24 mouse cellular contexts compared by ENCODE assay signal in the genomic region with DNA sequence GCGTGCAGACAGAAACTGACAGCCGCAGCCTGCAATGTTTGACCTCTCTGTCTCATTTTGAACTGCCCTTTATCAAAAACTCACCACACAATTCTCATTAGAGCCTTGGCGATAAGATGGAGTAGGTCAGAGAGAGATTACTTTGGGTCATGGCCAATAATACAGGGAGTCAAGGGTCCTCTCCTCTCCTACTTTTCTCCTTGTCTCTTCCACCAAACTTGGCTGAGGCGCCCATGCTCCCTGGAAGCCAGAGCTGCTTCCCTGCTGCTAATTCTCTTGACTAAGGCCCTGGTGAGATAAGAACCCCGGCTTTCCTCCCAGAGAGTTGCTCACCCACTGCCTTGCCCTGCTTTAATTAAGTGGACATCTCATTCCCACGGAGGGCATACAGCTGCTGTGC.
DNase-seq lines count a peak whose midpoint lies in the region; ATAC-seq and TF ChIP-seq lines count a peak whose summit lies in the region.
"Had no signal": no experiment of that assay in that cellular context is flagged by ENCODE, and none has a peak within 500 bp of the region (broad histone marks: within the 10 kb centered on the region; RNA-seq: fewer than 3 reads in every experiment).

No protein-coding gene starts in this region.

- no peak overlapping the region; the same call in 1 of the 2 replicates for H3K27ac ChIP-seq in liver, adult 2 months (replicated peaks; ENCODE audit: insufficient read depth, low read depth, low read length)
- H3K27ac ChIP-seq in liver, postnatal 0 days (ENCODE audit: low read depth), result no peak overlapping the region
- H3K27ac ChIP-seq in lung, embryonic 14.5 days (ENCODE audit: low read depth), result no peak overlapping the region
- H3K27ac ChIP-seq in forebrain, postnatal 0 days (ENCODE audit: low read depth, low read length), result no peak overlapping the region
- H3K27ac ChIP-seq: embryonic facial prominence, embryonic 12.5 days; forebrain, embryonic 12.5 days; hindbrain, embryonic 10.5 days; intestine, embryonic 15.5 days; left cerebral cortex, adult 2 months; liver, embryonic 14.5 days; midbrain, embryonic 13.5 days had no signal

- no peak overlapping the region for H3K4me2 ChIP-seq in liver, postnatal 0 days (ENCODE audit: low read depth, low read length)
- H3K4me2 ChIP-seq in lung, embryonic 14.5 days, result no peak overlapping the region
- H3K4me2 ChIP-seq in forebrain, postnatal 0 days (ENCODE audit: low read depth), result no peak overlapping the region
- H3K4me2 ChIP-seq: embryonic facial prominence, embryonic 12.5 days; forebrain, embryonic 12.5 days; intestine, embryonic 15.5 days; midbrain, embryonic 13.5 days had no signal

- intact Hi-C loops in heart, postnatal 25 days (cut with DNase I), result no loop called here

- H3K79me2 ChIP-seq in liver, adult 2 months (ENCODE audit: control insufficient read depth, insufficient read depth, low read length), result no peaks in the 10 kb centered on the region

- TF ChIP-seq CTCF in liver, adult 2 months (IDR thresholded peaks at IDR 0.05; ENCODE audit: low read depth, low read length), result no peak
- TF ChIP-seq CTCF in liver, postnatal 0 days (IDR thresholded peaks at IDR 0.05; ENCODE audit: low read depth), result no peak
- TF ChIP-seq CTCF in lung, embryonic 14.5 days (IDR thresholded peaks at IDR 0.05; ENCODE audit: low read depth), result no peak
- no peak for TF ChIP-seq CTCF in forebrain, postnatal 0 days (IDR thresholded peaks at IDR 0.05; ENCODE audit: low read depth)

- no peak overlapping the region for H3K4me3 ChIP-seq in liver, adult 2 months (ENCODE audit: insufficient read depth, low read depth, low read length)
- no peak overlapping the region for H3K4me3 ChIP-seq in liver, postnatal 0 days (ENCODE audit: low read depth, low read length)
- H3K4me3 ChIP-seq in lung, embryonic 14.5 days (ENCODE audit: low read depth, low read length), result no peak overlapping the region
- H3K4me3 ChIP-seq in forebrain, postnatal 0 days (ENCODE audit: low read depth, low read length), result no peak overlapping the region
- H3K4me3 ChIP-seq: embryonic facial prominence, embryonic 12.5 days; forebrain, embryonic 12.5 days; hindbrain, embryonic 10.5 days; intestine, embryonic 15.5 days; left cerebral cortex, adult 2 months; midbrain, embryonic 13.5 days had no signal

- 50% methylated on average over 6 of the region's 6 CpGs for WGBS in liver, adult 2 months
- 54% methylated on average over 6 of the region's 6 CpGs for WGBS in liver, postnatal 0 days (ENCODE audit: insufficient replicate concordance)
- 30% methylated on average over 6 of the region's 6 CpGs for WGBS in lung, embryonic 14.5 days
- WGBS in forebrain, postnatal 0 days, result 54% methylated on average over 6 of the region's 6 CpGs

- H3K4me1 ChIP-seq in liver, adult 2 months (ENCODE audit: control insufficient read depth, insufficient read depth, low read length), result no peaks in the 10 kb centered on the region; the same call in none of the 2 replicates
- no peaks in the 10 kb centered on the region for H3K4me1 ChIP-seq in liver, postnatal 0 days (ENCODE audit: insufficient read depth)
- peaks cover 5% of the 10 kb centered on the region; the same call in 1 of the 2 replicates for H3K4me1 ChIP-seq in lung, embryonic 14.5 days (ENCODE audit: insufficient read depth)
- H3K4me1 ChIP-seq in forebrain, postnatal 0 days (ENCODE audit: insufficient read depth), result no peaks in the 10 kb centered on the region
- H3K4me1 ChIP-seq: embryonic facial prominence, embryonic 12.5 days; intestine, embryonic 15.5 days had no signal

- H3K9ac ChIP-seq in liver, adult 2 months (ENCODE audit: low read depth, low read length), result no peak overlapping the region
- H3K9ac ChIP-seq in liver, postnatal 0 days (replicated peaks), result no peak overlapping the region
- no peak overlapping the region for H3K9ac ChIP-seq in lung, embryonic 14.5 days
- H3K9ac ChIP-seq in forebrain, postnatal 0 days, result no peak overlapping the region
- H3K9ac ChIP-seq: embryonic facial prominence, embryonic 12.5 days; forebrain, embryonic 12.5 days; intestine, embryonic 15.5 days; liver, embryonic 14.5 days; midbrain, embryonic 13.5 days had no signal

- H3K27me3 ChIP-seq in liver, adult 2 months (ENCODE audit: control insufficient read depth, insufficient read depth, low read length), result no peaks in the 10 kb centered on the region
- H3K27me3 ChIP-seq in liver, postnatal 0 days (ENCODE audit: insufficient read depth, low read length), result no peaks in the 10 kb centered on the region
- H3K27me3 ChIP-seq in lung, embryonic 14.5 days (ENCODE audit: insufficient read depth, low read length), result no peaks in the 10 kb centered on the region
- H3K27me3 ChIP-seq in forebrain, postnatal 0 days (ENCODE audit: insufficient read depth, low read length), result no peaks in the 10 kb centered on the region
- H3K27me3 ChIP-seq: embryonic facial prominence, embryonic 12.5 days; intestine, embryonic 15.5 days; midbrain, embryonic 13.5 days had no signal

- no peak for TF ChIP-seq POLR2A in liver, adult 2 months (IDR thresholded peaks at IDR 0.05; ENCODE audit: extremely low read depth, insufficient read depth, low read length)

- no peak for TF ChIP-seq EP300 in liver, postnatal 0 days (IDR thresholded peaks at IDR 0.05; ENCODE audit: low read depth)

- DNase-seq in heart, postnatal 4 days, result peak; percentile 14
- no peak for DNase-seq in heart, postnatal 25 days (ENCODE audit: low spot score)
- DNase-seq in liver, adult 2 months (ENCODE audit: extremely low read depth, low read depth, low spot score), result peak; percentile 49
- no peak for DNase-seq in liver, postnatal 0 days
- peak; percentile 34 for DNase-seq in lung, embryonic 14.5 days
- peak; percentile 50 for DNase-seq in lung, postnatal 25 days (ENCODE audit: low spot score)
- DNase-seq in forebrain, postnatal 0 days, result no peak
- DNase-seq in gastrocnemius, adult 18-20 months (ENCODE audit: low spot score), result no peak
- DNase-seq: adrenal gland, adult 2 months; cerebellum, adult 11-12 months; cerebellum, postnatal 10 days; gastrocnemius, postnatal 10 days; retina, postnatal 1 day; right cerebral cortex, postnatal 25 days; spleen, adult 18-20 months had no signal

- H3K36me3 ChIP-seq in liver, adult 2 months (ENCODE audit: control insufficient read depth, insufficient read depth, low read length), result no peaks in the 10 kb centered on the region
- H3K36me3 ChIP-seq in liver, postnatal 0 days (replicated peaks; ENCODE audit: insufficient read depth, low read length), result no peaks in the 10 kb centered on the region
- no peaks in the 10 kb centered on the region for H3K36me3 ChIP-seq in lung, embryonic 14.5 days (ENCODE audit: insufficient read depth)
- no peaks in the 10 kb centered on the region for H3K36me3 ChIP-seq in forebrain, postnatal 0 days (ENCODE audit: insufficient read depth)
- H3K36me3 ChIP-seq: embryonic facial prominence, embryonic 12.5 days; forebrain, embryonic 12.5 days; G1E; hindbrain, embryonic 10.5 days; intestine, embryonic 15.5 days; midbrain, embryonic 13.5 days had no signal

- ATAC-seq in liver, postnatal 0 days, result no peak
- peak; percentile 32; the same call in 1 of the 2 replicates for ATAC-seq in lung, embryonic 14.5 days (ENCODE audit: insufficient read depth)
- ATAC-seq in forebrain, postnatal 0 days, result no peak
- ATAC-seq: hindbrain, embryonic 16.5 days; intestine, embryonic 15.5 days; midbrain, embryonic 13.5 days had no signal

- no peaks in the 10 kb centered on the region for H3K9me3 ChIP-seq in liver, postnatal 0 days (ENCODE audit: low read length)
- H3K9me3 ChIP-seq in lung, embryonic 14.5 days (ENCODE audit: low read depth, low read length), result no peaks in the 10 kb centered on the region
- no peaks in the 10 kb centered on the region for H3K9me3 ChIP-seq in forebrain, postnatal 0 days (ENCODE audit: low read length)
- H3K9me3 ChIP-seq: embryonic facial prominence, embryonic 12.5 days; forebrain, embryonic 12.5 days; G1E; hindbrain, embryonic 10.5 days; intestine, embryonic 15.5 days; midbrain, embryonic 13.5 days had no signal

Comparison
In these comparisons a context has a peak if more than half of its experiments do, and no peak if none do; other contexts are left out.
1. DNase-seq: peak in heart, postnatal 4 days (single experiment), liver, adult 2 months (single experiment), lung, embryonic 14.5 days (single experiment) and lung, postnatal 25 days (single experiment); none in heart, postnatal 25 days (single experiment), liver, postnatal 0 days (single experiment), forebrain, postnatal 0 days (single experiment) and gastrocnemius, adult 18-20 months (single experiment).